Comparison of ENCODE assay signal across 8 mouse cellular contexts in genomic region chr2:38643625-38644427, GRCm38 (mm10). TPM values are rescaled to one million over a fixed set of nuclear protein-coding genes. Genes with fewer than 3 reads are reported as not detected.
DNase-seq lines count a peak whose midpoint lies in the region; ATAC-seq lines count a peak whose summit lies in the region.

Psmb7 (minus strand) TSS chr2:38644087.

- peaks cover 2% of the 10 kb centered on the region; the same call in 1 of the 2 replicates for H3K4me1 ChIP-seq in brown adipose tissue, adult 24 weeks (ENCODE audit: control insufficient read depth, insufficient read depth, insufficient read length, low read length)
- H3K4me1 ChIP-seq in heart, embryonic 13.5 days: peaks cover 18% of the 10 kb centered on the region
- peaks cover 18% of the 10 kb centered on the region for H3K4me1 ChIP-seq in liver, embryonic 12.5 days
- H3K4me1 ChIP-seq in stomach, embryonic 15.5 days: 0 out of 2 replicates have a peak, but pooled peaks cover 4% of the 10 kb centered on the region

- peak; percentile 51; the same call in 1 of the 2 replicates for ATAC-seq in heart, embryonic 13.5 days (ENCODE audit: extremely low read depth, insufficient number of reproducible peaks, low FRiP score, low TSS enrichment)
- ATAC-seq in liver, embryonic 12.5 days: peak; percentile 86
- peak; percentile 88 for ATAC-seq in stomach, embryonic 15.5 days (ENCODE audit: insufficient read depth, low FRiP score, low read depth)

- peak within 1 kb of the TSS; percentile 95 for H3K4me3 ChIP-seq in brown adipose tissue, adult 24 weeks (ENCODE audit: insufficient read depth, low read depth, low read length)
- peak within 1 kb of the TSS; percentile 89 for H3K4me3 ChIP-seq in heart, embryonic 13.5 days
- peak within 1 kb of the TSS; percentile 94 for H3K4me3 ChIP-seq in liver, embryonic 12.5 days
- peak within 1 kb of the TSS; percentile 76 for H3K4me3 ChIP-seq in stomach, embryonic 15.5 days (replicated peaks)

- H3K9me3 ChIP-seq in heart, embryonic 13.5 days: no peaks in the 10 kb centered on the region
- no peaks in the 10 kb centered on the region for H3K9me3 ChIP-seq in liver, embryonic 12.5 days (replicated peaks)
- no peaks in the 10 kb centered on the region for H3K9me3 ChIP-seq in stomach, embryonic 15.5 days

- H3K9ac ChIP-seq in heart, embryonic 13.5 days: peak within 1 kb of the TSS; percentile 97
- H3K9ac ChIP-seq in liver, embryonic 12.5 days: peak within 1 kb of the TSS; percentile 85
- H3K9ac ChIP-seq in stomach, embryonic 15.5 days: peak within 1 kb of the TSS; percentile 58

- peak within 1 kb of the TSS; percentile 77 for H3K4me2 ChIP-seq in heart, embryonic 13.5 days
- H3K4me2 ChIP-seq in liver, embryonic 12.5 days: peak within 1 kb of the TSS; percentile 70
- H3K4me2 ChIP-seq in stomach, embryonic 15.5 days: peak within 1 kb of the TSS; percentile 89

- peak; percentile 95 for DNase-seq in CD4-positive, CD25-positive, alpha-beta regulatory T cell, adult 2 months (ENCODE audit: low read depth, low spot score)
- peak; percentile 56 for DNase-seq in fat pad, adult 2 months (ENCODE audit: extremely low read depth, low read depth, low spot score)
- peak; percentile 95 for DNase-seq in kidney, postnatal 10 days
- DNase-seq in natural killer cell, adult 2 months (ENCODE audit: low spot score in 2 of 2): peak; percentile 80 to 86

- WGBS in heart, embryonic 13.5 days: 2% methylated on average over 52 of the region's 52 CpGs
- 2% methylated on average over 52 of the region's 52 CpGs for WGBS in liver, embryonic 12.5 days (ENCODE audit: insufficient replicate concordance)
- 2% methylated on average over 52 of the region's 52 CpGs for WGBS in stomach, embryonic 15.5 days

- H3K36me3 ChIP-seq in heart, embryonic 13.5 days: peaks cover 32% of the 10 kb centered on the region
- H3K36me3 ChIP-seq in liver, embryonic 12.5 days: peaks cover 36% of the 10 kb centered on the region
- H3K36me3 ChIP-seq in stomach, embryonic 15.5 days: peaks cover 13% of the 10 kb centered on the region; the same call in 1 of the 2 replicates

- no peaks in the 10 kb centered on the region for H3K27me3 ChIP-seq in heart, embryonic 13.5 days (replicated peaks)
- H3K27me3 ChIP-seq in liver, embryonic 12.5 days (replicated peaks): peaks cover 7% of the 10 kb centered on the region; the same call in 1 of the 2 replicates
- H3K27me3 ChIP-seq in stomach, embryonic 15.5 days (replicated peaks): no peaks in the 10 kb centered on the region

- H3K27ac ChIP-seq in brown adipose tissue, adult 24 weeks (replicated peaks; ENCODE audit: low read depth, low read length): peak within 1 kb of the TSS; percentile 77
- 0 out of 2 replicates have a peak within 1 kb of the TSS, but pooled peaks have one; percentile 56 for H3K27ac ChIP-seq in heart, embryonic 13.5 days (replicated peaks)
- peak within 1 kb of the TSS; percentile 80 for H3K27ac ChIP-seq in liver, embryonic 12.5 days
- peak within 1 kb of the TSS; percentile 31 for H3K27ac ChIP-seq in stomach, embryonic 15.5 days

RNA-seq across cellular contexts. Expression of gene Psmb7, which starts in this region (rescaled TPM):
- 339 and 373 TPM in 2 replicates for polyA plus RNA-seq in brown adipose tissue, adult 24 weeks (2012; ENCODE audit: insufficient read depth, insufficient read length, missing spikeins)
- polyA plus RNA-seq in heart, embryonic 13.5 days (2015; fragmentation: Nextera tagmentation; extraction: Ambion mirVana): 213 and 245 TPM in 2 replicates
- 195 and 196 TPM in 2 replicates for polyA plus RNA-seq in liver, embryonic 12.5 days (2016; fragmentation: Nextera tagmentation; extraction: Ambion mirVana)
- 218 and 230 TPM in 2 replicates for polyA plus RNA-seq in stomach, embryonic 15.5 days (2015; fragmentation: Nextera tagmentation; extraction: Ambion mirVana)

Comparison
In these comparisons a context has a peak if more than half of its experiments do, and no peak if none do; other contexts are left out.
1. Peak in every context shown above with its lines: DNase-seq, ATAC-seq, H3K4me3 ChIP-seq and H3K27ac ChIP-seq.